Mouse (Mus musculus) forebrain, embryonic 15.5 days (tissue): ENCODE data around the gene Rerg. TPM values are rescaled to one million over a fixed set of nuclear protein-coding genes. Genes with fewer than 3 reads are reported as not detected.

Source experiments
- ATAC-seq: fragments of 200-750 bp; cut with Nextera tagmentation; replicated peaks from 2 replicates; pipeline ENCODE4 v1.8.0; 2017; ENCODE audit warnings: mild to moderate bottlenecking, moderate TSS enrichment, moderate library complexity
- H3K27ac ChIP-seq: fragments of 300-500 bp; sonication (generic); replicated peaks from 2 replicates; pipeline ENCODE4 v1.5.1; 2015; ENCODE audit warnings: mild to moderate bottlenecking, inconsistent platforms
- H3K27me3 ChIP-seq: fragments of 300-500 bp; sonication (generic); 2 replicates; pipeline ENCODE4 v1.6.1; 2015; ENCODE audit warnings: inconsistent platforms
- H3K36me3 ChIP-seq: fragments of 300-500 bp; sonication (generic); 2 replicates; pipeline ENCODE4 v1.6.1; 2015; ENCODE audit warnings: mild to moderate bottlenecking, inconsistent platforms
- H3K4me1 ChIP-seq: fragments of 300-500 bp; sonication (generic); 2 replicates; pipeline ENCODE4 v1.6.1; 2015; ENCODE audit warnings: inconsistent platforms
- H3K4me2 ChIP-seq: fragments of 300-500 bp; sonication (generic); replicated peaks from 2 replicates; pipeline ENCODE4 v1.6.1; 2015; ENCODE audit warnings: mild to moderate bottlenecking, inconsistent platforms
- H3K4me3 ChIP-seq: fragments of 300-500 bp; sonication (generic); 2 replicates; pipeline ENCODE4 v1.5.1; 2015; ENCODE audit warnings: mild to moderate bottlenecking, inconsistent platforms
- H3K9ac ChIP-seq: fragments of 300-500 bp; sonication (generic); replicated peaks from 2 replicates; pipeline ENCODE4 v1.6.1; 2015; ENCODE audit warnings: mild to moderate bottlenecking, inconsistent platforms
- H3K9me3 ChIP-seq: fragments of 300-500 bp; sonication (generic); 2 replicates; pipeline ENCODE4 v1.6.1; 2016; ENCODE audit warnings: inconsistent platforms
- WGBS: fragments of 180-500 bp; shearing (Covaris S2); methylation state at CpG from one replicate; pipeline ENCODE4 v1.1.7; 2015; ENCODE audit warnings: mixed read lengths; 5-methylcytosine and 5-hydroxymethylcytosine counted together
- polyA plus RNA-seq: library from polyadenylated mRNA; unstranded; fragments of >200 nt; fragmentation: Nextera tagmentation; extraction: Ambion mirVana; gene quantifications from 2 replicates; pipeline ENCODE4 v1.2.1, GENCODE M21; 2015

Gene Rerg
- 4.6 and 5.8 TPM in 2 replicates for polyA plus RNA-seq

DNA sequence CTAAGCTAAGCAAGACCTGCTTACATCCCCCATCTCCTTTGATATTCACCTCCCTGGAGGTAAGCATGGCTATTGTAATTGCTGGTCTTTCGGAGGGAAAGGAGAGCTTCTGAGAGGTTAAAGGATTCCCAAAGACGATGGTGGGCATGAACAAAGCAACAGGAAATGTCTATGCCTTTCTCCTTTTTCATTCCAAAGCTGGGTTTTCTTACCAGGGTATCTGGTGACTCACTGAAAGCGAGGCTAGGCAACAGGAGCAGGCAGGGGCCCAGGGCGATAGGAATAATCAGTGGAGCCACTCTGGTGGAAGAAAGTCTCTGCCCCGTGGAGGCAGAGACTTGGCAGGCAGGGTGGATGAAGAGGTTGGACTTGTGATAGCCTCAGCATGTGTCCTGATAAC lies at the start of gene Rerg:
Gene Rerg, minus strand, starts transcription at position 272 of the 400 bp plus-strand sequence.
- Histone ChIP-seq H3K4me1 (peaks cover 8% of the 10 kb centered on the region), H3K9me3 (no peaks in the 10 kb centered on the region), H3K36me3 (no peaks in the 10 kb centered on the region), H3K27me3 (peaks cover 6% of the 10 kb centered on the region; the same call in 1 of the 2 replicates), H3K9ac (peak within 1 kb of the TSS; percentile 66), H3K4me2 (peak within 1 kb of the TSS; percentile 98), H3K4me3 (peak within 1 kb of the TSS; percentile 54), H3K27ac (no peak within 1 kb of the TSS)
- 12% methylated on average over 5 of the region's 5 CpGs for WGBS
- no peak for ATAC-seq

DNA sequence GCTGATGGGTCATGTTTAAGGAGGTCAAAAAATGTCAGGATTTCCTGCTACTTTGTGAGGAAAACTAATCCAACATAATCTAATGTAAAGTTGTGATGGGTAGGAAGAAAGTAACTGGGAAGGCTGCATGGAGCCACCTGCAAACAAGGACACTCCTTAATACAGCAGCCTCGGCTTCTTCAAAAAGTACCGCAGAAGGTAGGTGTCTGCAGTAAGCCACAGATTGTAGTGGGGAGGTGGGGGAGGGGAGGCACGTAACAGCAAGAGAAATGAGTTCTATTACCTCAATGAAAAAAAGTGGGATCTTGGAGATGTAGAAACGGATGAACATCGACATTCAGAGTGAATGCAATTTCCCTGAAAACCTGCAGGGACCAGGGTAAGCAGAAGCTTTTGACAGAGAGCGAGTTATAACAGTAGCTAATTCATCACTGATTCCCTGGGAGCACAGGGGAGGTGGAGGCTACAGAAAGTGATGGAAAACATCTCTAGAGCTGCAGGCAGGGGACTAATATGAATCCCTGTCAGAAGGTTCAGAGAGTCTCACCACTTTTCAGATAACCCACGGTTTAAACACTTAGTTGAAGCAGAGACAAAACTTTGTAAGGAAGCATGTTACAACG lies 47.7 kb upstream of the Rerg start:
- Histone ChIP-seq H3K4me3 (no peak overlapping the region), H3K27ac (no peak overlapping the region), H3K9me3 (no peaks in the 10 kb centered on the region), H3K27me3 (no peaks in the 10 kb centered on the region), H3K4me1 (no peaks in the 10 kb centered on the region), H3K36me3 (no peaks in the 10 kb centered on the region), H3K4me2 (no peak overlapping the region), H3K9ac (no peak overlapping the region)
- no peak for ATAC-seq
- WGBS, result 80% methylated on average over 8 of the region's 8 CpGs

DNA sequence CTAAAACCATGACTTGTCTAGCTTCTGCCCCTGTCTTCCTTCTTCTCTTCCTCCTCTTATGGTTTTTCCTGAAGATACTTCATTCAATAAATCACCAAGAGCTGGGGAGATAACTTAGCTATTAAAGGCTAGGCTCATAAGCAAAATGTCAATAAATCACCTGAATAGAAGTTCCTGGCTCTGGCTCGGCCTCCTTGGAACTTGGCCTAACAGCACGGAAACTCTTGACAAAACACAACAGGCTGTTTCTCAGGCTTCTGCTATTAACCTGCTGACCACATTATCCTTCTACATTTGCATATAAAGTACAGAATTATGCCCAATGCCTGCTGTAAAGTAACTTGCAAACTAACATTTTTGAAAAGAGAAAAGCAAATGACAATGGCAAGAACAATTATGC lies 41.1 kb upstream of the Rerg start:
- WGBS, result 73% methylated on average over 2 of the region's 2 CpGs
- Histone ChIP-seq H3K4me1 (no peaks in the 10 kb centered on the region), H3K9ac (no peak overlapping the region), H3K27me3 (no peaks in the 10 kb centered on the region), H3K4me3 (no peak overlapping the region), H3K9me3 (no peaks in the 10 kb centered on the region), H3K4me2 (no peak overlapping the region), H3K27ac (no peak overlapping the region), H3K36me3 (no peaks in the 10 kb centered on the region)
- no peak for ATAC-seq

DNA sequence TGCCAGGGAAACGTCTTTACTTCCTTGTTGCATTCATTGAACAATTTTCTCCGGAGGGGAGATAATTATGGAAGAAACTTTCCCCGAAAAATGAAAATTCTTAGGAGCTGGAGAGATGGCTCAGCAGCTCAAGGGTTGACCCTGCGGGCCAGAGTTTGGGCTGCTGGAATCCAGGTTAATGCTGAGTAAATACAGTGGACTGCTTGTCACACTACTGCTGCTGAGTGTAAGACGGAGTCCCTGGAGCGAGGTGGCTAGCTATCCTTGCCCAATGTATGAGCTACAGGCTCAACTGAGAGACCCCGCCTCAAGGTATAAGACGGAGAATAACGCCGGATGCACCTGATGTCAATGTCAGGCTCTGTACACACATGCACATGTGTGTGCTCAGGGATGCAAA lies 40.7 kb upstream of the Rerg start:
- no peaks in the 10 kb centered on the region for H3K4me1 ChIP-seq
- no peak overlapping the region for H3K4me3 ChIP-seq
- H3K27ac ChIP-seq, result no peak overlapping the region
- no peaks in the 10 kb centered on the region for H3K27me3 ChIP-seq
- 91% methylated on average over 10 of the region's 10 CpGs for WGBS
- ATAC-seq, result no peak
- no peak overlapping the region for H3K4me2 ChIP-seq
- no peaks in the 10 kb centered on the region for H3K36me3 ChIP-seq
- no peak overlapping the region for H3K9ac ChIP-seq
- H3K9me3 ChIP-seq, result no peaks in the 10 kb centered on the region

DNA sequence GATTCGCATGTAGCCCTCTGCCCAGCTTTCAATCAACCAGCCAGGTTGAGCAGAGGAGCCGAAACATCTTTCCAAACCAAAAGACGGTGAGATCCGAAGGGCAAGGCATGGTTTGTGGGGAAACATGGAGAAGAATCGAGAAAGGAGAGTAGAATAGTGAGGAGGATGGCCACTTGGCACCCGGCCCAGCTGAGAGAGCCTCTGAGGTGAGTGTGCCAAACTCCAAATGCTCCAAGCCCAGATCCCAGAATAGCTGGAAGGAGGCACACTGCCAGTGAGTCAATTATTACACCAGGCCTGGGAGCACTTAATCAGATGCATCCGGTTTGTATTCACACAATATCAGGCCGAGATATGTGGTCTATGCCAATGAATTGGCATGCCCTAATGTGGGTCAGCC lies 39.7 kb upstream of the Rerg start:
- Histone ChIP-seq H3K4me2 (no peak overlapping the region), H3K4me3 (no peak overlapping the region), H3K9me3 (no peaks in the 10 kb centered on the region), H3K36me3 (no peaks in the 10 kb centered on the region), H3K4me1 (no peaks in the 10 kb centered on the region), H3K9ac (no peak overlapping the region), H3K27me3 (no peaks in the 10 kb centered on the region), H3K27ac (no peak overlapping the region)
- peak; percentile 57; the same call in 1 of the 2 replicates for ATAC-seq
- 50% methylated on average over 8 of the region's 8 CpGs for WGBS

DNA sequence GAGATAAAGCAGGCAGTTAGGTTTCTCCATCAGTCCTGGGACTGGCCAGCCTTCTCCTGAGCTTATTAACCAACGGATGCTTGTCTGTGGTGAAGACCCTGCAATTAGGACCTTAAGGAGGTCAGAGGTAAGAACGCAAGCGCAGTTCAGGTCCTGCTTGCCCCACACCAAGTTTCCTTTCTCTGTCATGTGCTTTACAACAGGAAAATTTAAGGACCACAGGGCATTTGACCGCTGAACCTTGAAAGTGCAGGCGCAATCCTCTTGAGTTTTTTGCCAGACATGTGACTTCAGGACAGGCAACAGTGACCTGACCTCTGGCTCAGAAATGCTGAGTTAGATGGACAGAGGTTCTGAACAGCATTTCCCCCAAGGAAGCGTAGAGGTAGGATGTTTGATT lies 36.8 kb upstream of the Rerg start:
- no peaks in the 10 kb centered on the region for H3K4me1 ChIP-seq
- H3K27ac ChIP-seq, result no peak overlapping the region
- no peak for ATAC-seq
- no peaks in the 10 kb centered on the region for H3K9me3 ChIP-seq
- over 99% methylated on average over 6 of the region's 6 CpGs for WGBS
- no peak overlapping the region for H3K4me2 ChIP-seq
- no peaks in the 10 kb centered on the region for H3K36me3 ChIP-seq
- H3K9ac ChIP-seq, result no peak overlapping the region
- H3K27me3 ChIP-seq, result no peaks in the 10 kb centered on the region
- no peak overlapping the region for H3K4me3 ChIP-seq

DNA sequence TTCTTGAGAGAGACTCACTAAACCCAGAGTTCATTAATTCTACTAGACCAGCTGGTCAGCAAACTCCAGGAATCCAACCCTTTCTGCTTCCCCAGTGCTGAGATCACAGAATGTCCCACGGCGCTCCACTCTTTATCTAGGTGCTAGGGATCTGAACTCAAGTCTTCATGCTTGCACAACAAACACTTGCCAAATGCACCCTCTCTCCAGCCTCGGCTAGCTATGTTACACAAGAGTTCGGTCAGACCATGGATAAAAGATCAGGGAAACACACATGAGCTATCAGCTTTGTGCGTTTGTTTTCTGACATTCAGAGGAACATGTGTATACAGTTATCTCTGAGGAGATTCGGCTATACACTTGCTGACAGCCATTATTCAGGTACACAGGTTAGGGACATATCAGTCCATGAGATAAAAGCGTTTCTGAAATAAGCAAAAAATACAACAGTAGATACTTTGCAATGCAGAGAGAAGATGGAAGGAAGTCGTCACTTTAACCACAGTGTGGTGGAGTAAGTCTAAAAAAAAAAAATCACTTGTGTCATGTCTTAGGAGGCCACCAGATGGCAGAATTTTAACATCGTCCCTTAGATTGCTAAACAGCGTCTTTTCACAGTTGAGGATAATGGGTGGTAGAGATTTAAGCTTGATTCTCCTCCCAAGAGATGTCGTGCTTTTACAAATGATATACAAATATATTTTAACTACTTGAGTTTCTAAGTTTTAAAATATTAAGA lies 35.5 kb upstream of the Rerg start:
- no peak overlapping the region for H3K4me2 ChIP-seq
- H3K9me3 ChIP-seq, result no peaks in the 10 kb centered on the region
- H3K4me3 ChIP-seq, result no peak overlapping the region
- H3K4me1 ChIP-seq, result no peaks in the 10 kb centered on the region
- H3K9ac ChIP-seq, result no peak overlapping the region
- H3K36me3 ChIP-seq, result no peaks in the 10 kb centered on the region
- 59% methylated on average over 11 of the region's 11 CpGs for WGBS
- peak; percentile 47; the same call in 1 of the 2 replicates for ATAC-seq
- no peaks in the 10 kb centered on the region for H3K27me3 ChIP-seq
- no peak overlapping the region for H3K27ac ChIP-seq

DNA sequence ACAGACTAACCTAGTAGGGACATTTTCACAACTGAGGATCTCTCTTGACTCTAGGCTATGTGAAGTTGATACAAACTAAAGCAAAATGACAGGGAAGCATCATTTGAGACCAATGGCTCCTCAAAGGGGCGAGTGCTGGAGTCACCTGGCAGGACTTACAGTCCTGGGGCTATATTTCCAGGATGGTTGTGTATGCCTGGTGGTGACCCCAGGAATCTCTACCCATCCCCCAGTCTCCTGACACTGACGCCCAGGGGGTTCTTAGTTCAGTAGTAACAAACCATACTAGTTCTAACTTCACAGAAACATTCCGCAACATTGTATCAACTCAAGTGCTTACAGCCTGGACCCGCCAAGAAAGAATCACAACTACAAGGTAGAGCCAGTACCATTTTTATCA lies 32.4 kb upstream of the Rerg start:
- WGBS, result 87% methylated on average over 4 of the region's 4 CpGs
- Histone ChIP-seq H3K27ac (no peak overlapping the region), H3K9me3 (no peaks in the 10 kb centered on the region)

DNA sequence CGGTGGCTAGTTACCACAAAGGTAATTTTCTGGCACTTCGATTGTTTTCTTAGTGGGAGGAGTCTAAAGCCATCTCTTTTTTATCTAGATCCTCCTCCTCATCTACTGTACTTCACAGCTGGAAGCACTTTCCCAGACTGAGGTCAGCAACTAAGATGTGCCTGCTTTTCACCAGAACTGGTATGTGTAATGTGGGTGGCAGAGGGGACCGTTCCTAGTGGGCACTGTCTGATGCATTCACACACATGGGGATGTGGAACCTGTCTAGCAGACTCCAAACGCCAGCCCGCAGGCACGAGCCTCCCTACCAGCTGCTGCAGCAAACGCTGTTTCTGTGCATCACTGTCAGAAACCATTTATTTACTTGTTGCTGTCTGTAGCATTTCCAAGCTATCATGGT lies 31.3 kb upstream of the Rerg start:
- no peak overlapping the region for H3K9ac ChIP-seq
- no peak overlapping the region for H3K4me2 ChIP-seq
- no peaks in the 10 kb centered on the region for H3K27me3 ChIP-seq
- WGBS, result 69% methylated on average over 7 of the region's 7 CpGs
- H3K4me1 ChIP-seq, result no peaks in the 10 kb centered on the region
- ATAC-seq, result no peak
- H3K36me3 ChIP-seq, result no peaks in the 10 kb centered on the region
- H3K27ac ChIP-seq, result no peak overlapping the region
- H3K9me3 ChIP-seq, result no peaks in the 10 kb centered on the region
- H3K4me3 ChIP-seq, result no peak overlapping the region

More for the DNA sequence above, 32.4 kb upstream of the Rerg start:
- Histone ChIP-seq H3K4me2 (no peak overlapping the region), H3K9ac (no peak overlapping the region), H3K36me3 (no peaks in the 10 kb centered on the region), H3K4me3 (no peak overlapping the region), H3K27me3 (no peaks in the 10 kb centered on the region), H3K4me1 (no peaks in the 10 kb centered on the region)
- no peak for ATAC-seq

DNA sequence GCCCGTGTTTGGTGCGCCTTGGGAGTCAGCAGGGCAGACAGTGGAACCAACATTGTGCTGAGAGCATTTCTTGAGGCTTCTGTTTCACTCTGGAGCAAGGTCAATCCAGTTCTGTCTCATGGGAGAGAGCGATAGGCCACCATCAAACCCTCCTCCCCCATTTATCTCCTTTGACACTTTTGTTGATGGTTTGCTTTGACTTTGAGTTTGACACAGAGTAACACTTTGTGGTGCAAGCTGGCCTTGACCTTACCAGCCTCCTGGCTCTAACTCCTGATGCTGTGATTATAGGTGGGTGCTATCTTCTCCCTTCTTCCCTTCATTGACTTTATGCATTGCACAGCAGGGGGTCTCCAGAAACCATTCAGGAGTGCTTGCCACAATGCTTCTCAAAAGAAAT lies 30.9 kb upstream of the Rerg start:
- no peaks in the 10 kb centered on the region for H3K27me3 ChIP-seq
- no peak overlapping the region for H3K4me3 ChIP-seq
- no peak for ATAC-seq
- no peaks in the 10 kb centered on the region for H3K4me1 ChIP-seq
- H3K4me2 ChIP-seq, result no peak overlapping the region
- H3K36me3 ChIP-seq, result no peaks in the 10 kb centered on the region
- WGBS, result 88% methylated on average over 3 of the region's 3 CpGs
- no peak overlapping the region for H3K9ac ChIP-seq
- no peaks in the 10 kb centered on the region for H3K9me3 ChIP-seq
- H3K27ac ChIP-seq, result no peak overlapping the region

DNA sequence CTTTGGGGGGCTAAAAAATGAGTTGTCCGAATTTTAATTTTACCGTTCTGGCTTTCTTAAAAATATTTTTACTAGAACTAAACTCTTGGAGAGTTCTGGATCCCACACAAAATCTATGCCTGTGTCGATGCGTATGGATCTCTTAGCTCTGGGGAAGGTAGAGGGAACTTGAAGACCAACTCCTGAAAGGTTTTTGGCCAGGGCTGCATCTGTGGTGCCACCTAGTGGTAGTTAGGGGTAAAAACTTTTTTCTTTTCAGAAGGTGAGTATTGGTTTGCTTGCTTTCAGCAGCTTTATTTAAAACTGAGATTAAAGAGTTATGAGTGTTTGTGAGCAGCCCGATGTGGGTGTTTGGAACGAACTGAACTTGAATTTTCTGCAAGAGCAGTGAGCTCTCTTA lies 21.8 kb upstream of the Rerg start:
- Histone ChIP-seq H3K4me1 (no peaks in the 10 kb centered on the region), H3K4me3 (no peak overlapping the region), H3K36me3 (no peaks in the 10 kb centered on the region), H3K9me3 (no peaks in the 10 kb centered on the region), H3K9ac (no peak overlapping the region), H3K4me2 (no peak overlapping the region), H3K27me3 (no peaks in the 10 kb centered on the region), H3K27ac (no peak overlapping the region)
- WGBS, result 21% methylated on average over 6 of the region's 6 CpGs
- no peak for ATAC-seq

DNA sequence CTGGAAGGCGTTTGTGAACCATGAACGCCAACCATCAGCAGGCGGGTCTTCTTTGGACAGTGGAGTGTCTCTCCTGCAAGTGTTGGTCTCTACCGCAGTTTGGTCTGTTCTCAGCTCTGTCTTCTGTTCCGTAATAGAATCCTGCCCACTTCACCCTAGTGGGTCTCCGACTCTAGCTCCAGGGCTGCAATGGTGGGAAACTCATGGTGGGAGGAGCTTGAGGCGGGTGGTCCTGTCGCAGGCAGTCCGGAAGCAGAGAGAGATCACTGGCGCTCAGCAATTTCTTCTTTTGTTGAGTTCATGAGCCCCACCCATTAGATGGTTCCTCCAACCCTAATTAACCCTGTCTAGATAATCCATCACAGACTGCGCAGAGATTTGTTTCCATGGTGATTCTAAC lies 20.7 kb upstream of the Rerg start:
- Histone ChIP-seq H3K9me3 (no peaks in the 10 kb centered on the region), H3K4me3 (no peak overlapping the region), H3K27me3 (no peaks in the 10 kb centered on the region), H3K36me3 (no peaks in the 10 kb centered on the region), H3K9ac (no peak overlapping the region), H3K27ac (no peak overlapping the region), H3K4me2 (no peak overlapping the region), H3K4me1 (no peaks in the 10 kb centered on the region)
- no peak for ATAC-seq
- WGBS, result 86% methylated on average over 11 of the region's 11 CpGs

DNA sequence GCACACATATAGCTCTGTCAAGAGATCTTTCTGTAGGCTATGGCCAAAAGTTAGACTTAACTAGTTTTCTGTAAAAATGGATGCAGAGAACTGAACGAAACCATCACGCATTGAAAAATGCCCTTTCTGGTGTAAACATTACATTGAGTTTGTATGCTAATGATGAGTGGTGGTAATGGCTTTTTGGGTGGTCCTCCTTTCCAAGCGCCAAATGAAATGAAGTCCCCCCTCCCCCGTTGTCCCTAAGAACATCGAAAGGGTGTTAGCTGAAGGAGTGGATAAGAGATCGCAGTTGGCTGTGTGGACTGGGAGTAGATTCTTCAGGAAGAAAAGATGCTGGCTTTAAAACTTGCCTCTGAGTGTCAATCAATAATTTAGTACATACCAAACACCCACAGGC lies 20.3 kb upstream of the Rerg start:
- 91% methylated on average over 6 of the region's 6 CpGs for WGBS
- ATAC-seq, result no peak
- no peak overlapping the region for H3K4me2 ChIP-seq

More for the DNA sequence above, 20.3 kb upstream of the Rerg start:
- no peaks in the 10 kb centered on the region for H3K9me3 ChIP-seq
- no peaks in the 10 kb centered on the region for H3K36me3 ChIP-seq
- no peak overlapping the region for H3K27ac ChIP-seq
- no peaks in the 10 kb centered on the region for H3K27me3 ChIP-seq
- H3K9ac ChIP-seq, result no peak overlapping the region
- H3K4me3 ChIP-seq, result no peak overlapping the region
- H3K4me1 ChIP-seq, result no peaks in the 10 kb centered on the region
